Mouse (Mus musculus): Measurements from ENCODE around the gene Ccdc124. TPM values are rescaled to one million over a fixed set of nuclear protein-coding genes. Genes with fewer than 3 reads are reported as not detected.

The Ccdc124 gene
- 52.2 and 52.9 TPM in 2 replicates for total RNA-seq (2021)
- long read RNA-seq, experiment 1, transcript Ccdc124-201 (5 exons, 1,356 nt), result major isoform, 75 of 92 reads
- long read RNA-seq, experiment 1, partial matches to known transcripts, result 12 of 92 reads
- long read RNA-seq, experiment 1, other reads (novel, unspliced or antisense), result 5 of 92 reads
- long read RNA-seq, experiment 2, transcript Ccdc124-201 (5 exons, 1,356 nt), result major isoform, 68 of 80 reads
- long read RNA-seq, experiment 2, partial matches to known transcripts, result 11 of 80 reads
- long read RNA-seq, experiment 2, other reads (novel, unspliced or antisense), result 1 of 80 reads

- DNase-seq, result peak; percentile 98
Observed at GRCm38 (mm10) chr8:70873364-70873985, at the start of gene Ccdc124. Gene Ccdc124 (minus strand): TSS chr8:70873935.

- DNase-seq, result peak; percentile 37
Observed at GRCm38 (mm10) chr8:70920049-70920922, 46.6 kb upstream of the Ccdc124 start.

- DNase-seq, result no peak
Observed at GRCm38 (mm10) chr8:70914704-70915103, 41.0 kb upstream of the Ccdc124 start.

GRCm38 (mm10) chr8:70913523-70913922, 39.8 kb upstream of the Ccdc124 start:
- no peak for DNase-seq

- DNase-seq, result no peak
Observed at GRCm38 (mm10) chr8:70912955-70913354, 39.2 kb upstream of the Ccdc124 start.

GRCm38 (mm10) chr8:70911596-70911995, 37.9 kb upstream of the Ccdc124 start:
- DNase-seq, result no peak

GRCm38 (mm10) chr8:70907518-70907917, 33.8 kb upstream of the Ccdc124 start:
- no peak for DNase-seq

- DNase-seq, result peak; percentile 88
Observed at GRCm38 (mm10) chr8:70905831-70906736, 32.3 kb upstream of the Ccdc124 start, which contains the start of gene Map1s. Gene Map1s (plus strand): TSS chr8:70905932.

- no peak for DNase-seq
Observed at GRCm38 (mm10) chr8:70905463-70905830, 31.7 kb upstream of the Ccdc124 start.

GRCm38 (mm10) chr8:70904532-70904931, 30.8 kb upstream of the Ccdc124 start:
- no peak for DNase-seq

- DNase-seq, result no peak
Observed at GRCm38 (mm10) chr8:70903582-70903981, 29.8 kb upstream of the Ccdc124 start.

- no peak for DNase-seq
Observed at GRCm38 (mm10) chr8:70903112-70903511, 29.4 kb upstream of the Ccdc124 start.

GRCm38 (mm10) chr8:70902211-70902610, 28.5 kb upstream of the Ccdc124 start:
- no peak for DNase-seq

GRCm38 (mm10) chr8:70900872-70901387, 27.2 kb upstream of the Ccdc124 start:
- DNase-seq, result peak; percentile 65

GRCm38 (mm10) chr8:70899226-70899625, 25.5 kb upstream of the Ccdc124 start:
- no peak for DNase-seq

GRCm38 (mm10) chr8:70898661-70899198, 25.0 kb upstream of the Ccdc124 start:
- no peak for DNase-seq

GRCm38 (mm10) chr8:70897681-70898413, 24.1 kb upstream of the Ccdc124 start:
- peak; percentile 91 for DNase-seq

- DNase-seq, result peak; percentile 95
Observed at GRCm38 (mm10) chr8:70897021-70897680, 23.4 kb upstream of the Ccdc124 start, which contains the start of gene Rpl18a. Gene Rpl18a (minus strand): TSS chr8:70897412.

GRCm38 (mm10) chr8:70896316-70897020, 22.7 kb upstream of the Ccdc124 start:
- DNase-seq, result peak; percentile 21

Data from adrenal gland, postnatal 14 days (tissue).